Mouse (Mus musculus) forebrain, embryonic 14.5 days (tissue): ENCODE measurements at regions not wholly inside any gene's neighbourhood (a gene's known extent, or its start where the extent isn't known, plus 50 kb on each side); places are given as distances from the start of the nearest gene placed in this dataset.

Source experiments
- ATAC-seq: fragments of 200-750 bp; cut with Nextera tagmentation; 2 replicates; pipeline ENCODE4 v1.8.0; 2017; ENCODE audit warnings: mild to moderate bottlenecking, moderate library complexity
- DNase-seq: peaks from one replicate; pipeline ENCODE4 v3.0.0-alpha.2; 2015; ENCODE audit warnings: low spot score
- H3K27ac ChIP-seq: fragments of 300-500 bp; sonication (generic); 2 replicates; pipeline ENCODE4 v1.5.1; 2014; ENCODE audit warnings: low read depth, mild to moderate bottlenecking, control low read depth, low read length, moderate library complexity
- H3K27me3 ChIP-seq: fragments of 300-500 bp; sonication (generic); replicated peaks from 2 replicates; pipeline ENCODE4 v1.6.1; 2014; ENCODE audit warnings: low read length, control low read depth, mixed read lengths; ENCODE audit not compliant: control insufficient read depth, insufficient read depth
- H3K36me3 ChIP-seq: fragments of 300-500 bp; sonication (generic); 2 replicates; pipeline ENCODE4 v1.6.1; 2014; ENCODE audit warnings: low read length, control low read depth; ENCODE audit not compliant: control insufficient read depth, insufficient read depth
- H3K4me1 ChIP-seq: fragments of 300-500 bp; sonication (generic); 2 replicates; pipeline ENCODE4 v1.6.1; 2014; ENCODE audit warnings: antibody characterized with exemption, low read length, control low read depth; ENCODE audit not compliant: control insufficient read depth, insufficient read depth
- H3K4me2 ChIP-seq: fragments of 300-500 bp; sonication (generic); 2 replicates; pipeline ENCODE4 v1.6.1; 2014; ENCODE audit warnings: mild to moderate bottlenecking, control low read depth, low read length
- H3K4me3 ChIP-seq: fragments of 300-500 bp; sonication (generic); 2 replicates; pipeline ENCODE4 v1.5.1; 2014; ENCODE audit warnings: low read depth, low read length, control low read depth
- H3K9ac ChIP-seq: fragments of 300-500 bp; sonication (generic); 2 replicates; pipeline ENCODE4 v1.6.1; 2014; ENCODE audit warnings: mild to moderate bottlenecking, low read length, control low read depth, moderate library complexity
- H3K9me3 ChIP-seq: fragments of 300-500 bp; sonication (generic); replicated peaks from 2 replicates; pipeline ENCODE4 v1.6.1; 2016; ENCODE audit warnings: low read length, control low read depth, mixed read lengths; ENCODE audit not compliant: control insufficient read depth
- WGBS: fragments of 180-500 bp; shearing (Covaris S2); extraction: QIAGEN DNeasy Blood & Tissue Kit; methylation state at CpG from one replicate; pipeline ENCODE4 v1.1.7; 2014; 5-methylcytosine and 5-hydroxymethylcytosine counted together

DNA sequence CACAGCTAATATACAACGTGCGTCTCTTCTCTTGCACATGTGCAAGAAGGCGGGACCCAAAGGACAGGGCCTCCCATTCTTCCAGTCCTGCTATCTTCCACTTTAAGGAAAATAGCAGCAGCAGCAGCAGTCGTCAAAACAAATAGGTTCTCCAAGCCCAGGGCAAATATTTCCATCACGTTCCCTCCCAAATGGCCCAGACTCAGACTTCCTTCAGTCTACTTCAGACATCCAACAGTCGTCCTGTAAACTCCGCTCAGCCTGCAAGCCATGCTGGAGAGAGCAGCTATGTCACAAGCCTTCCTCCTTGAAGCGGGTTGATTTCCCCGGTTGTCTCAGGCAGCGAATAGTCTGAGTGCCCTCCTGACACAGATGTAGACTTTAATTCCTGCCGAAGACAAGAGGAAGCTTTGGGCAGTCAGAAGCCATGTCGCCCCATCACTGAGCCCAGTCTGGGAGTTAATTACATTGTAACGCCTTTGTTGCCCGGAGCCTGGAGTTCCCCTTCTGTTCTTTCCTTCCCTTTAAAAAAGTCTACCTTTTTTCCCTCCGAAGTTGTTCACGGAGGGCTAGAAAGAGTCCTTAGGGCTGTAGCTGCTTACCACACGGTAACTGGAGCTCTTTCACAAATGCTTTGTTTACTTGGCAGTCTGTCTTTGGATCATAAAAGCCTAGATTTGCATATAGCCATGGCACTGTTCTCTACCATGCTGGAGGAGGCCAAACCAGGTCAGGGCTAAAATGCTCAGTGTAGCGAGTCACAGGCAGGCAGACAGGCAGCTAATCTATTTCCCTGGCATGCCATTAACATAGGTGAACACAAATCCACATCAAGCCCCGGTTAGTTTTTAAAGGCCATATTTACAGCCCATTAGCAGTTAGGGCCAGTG lies 236.7 kb downstream of the Gm10260 start:
- no peaks in the 10 kb centered on the region for H3K9me3 ChIP-seq
- no peak overlapping the region for H3K4me3 ChIP-seq
- H3K27ac ChIP-seq, result peak overlapping the region; percentile 45
- H3K27me3 ChIP-seq, result no peaks in the 10 kb centered on the region
- H3K36me3 ChIP-seq, result no peaks in the 10 kb centered on the region
- ATAC-seq, result peak; percentile 77
- WGBS, result 37% methylated on average over 19 of the region's 19 CpGs
- no peak overlapping the region for H3K9ac ChIP-seq
- H3K4me2 ChIP-seq, result no peak overlapping the region
- H3K4me1 ChIP-seq, result peaks cover 10% of the 10 kb centered on the region
- peak; percentile 59 for DNase-seq

DNA sequence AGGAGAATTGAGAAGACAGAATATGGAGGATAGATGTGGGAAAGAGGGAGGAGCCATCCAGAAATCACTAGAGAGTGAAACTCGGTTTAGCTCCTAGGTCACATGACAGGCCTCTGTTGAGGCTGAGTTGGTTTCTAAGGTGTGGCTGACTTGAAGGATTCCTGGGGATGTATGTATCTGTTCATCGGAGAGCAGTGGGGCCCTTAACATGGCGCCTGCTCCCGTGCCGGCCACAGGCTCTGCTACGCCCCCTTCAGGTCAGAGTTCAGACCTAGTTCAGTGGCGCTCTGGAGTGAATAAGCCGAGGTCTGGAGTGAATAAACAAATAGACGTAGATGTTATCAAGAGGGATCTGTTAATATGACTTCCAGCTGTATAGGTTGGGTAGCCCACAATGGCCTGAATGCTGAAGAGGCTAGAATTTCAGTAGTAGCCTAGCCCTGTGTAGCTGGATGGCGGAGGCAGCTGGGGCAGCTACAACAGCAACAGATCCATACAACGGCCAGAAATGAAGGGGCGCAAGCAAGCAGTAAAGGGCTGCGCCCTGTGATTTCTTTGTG lies 239.4 kb downstream of the Gm10260 start:
- H3K4me3 ChIP-seq, result no peak overlapping the region
- no peaks in the 10 kb centered on the region for H3K27me3 ChIP-seq
- peaks cover 10% of the 10 kb centered on the region for H3K4me1 ChIP-seq
- 93% methylated on average over 13 of the region's 13 CpGs for WGBS
- no peak overlapping the region for H3K4me2 ChIP-seq
- no peak overlapping the region for H3K27ac ChIP-seq
- no peaks in the 10 kb centered on the region for H3K36me3 ChIP-seq
- ATAC-seq (no peak), DNase-seq (no peak)
- H3K9me3 ChIP-seq, result no peaks in the 10 kb centered on the region
- H3K9ac ChIP-seq, result no peak overlapping the region

DNA sequence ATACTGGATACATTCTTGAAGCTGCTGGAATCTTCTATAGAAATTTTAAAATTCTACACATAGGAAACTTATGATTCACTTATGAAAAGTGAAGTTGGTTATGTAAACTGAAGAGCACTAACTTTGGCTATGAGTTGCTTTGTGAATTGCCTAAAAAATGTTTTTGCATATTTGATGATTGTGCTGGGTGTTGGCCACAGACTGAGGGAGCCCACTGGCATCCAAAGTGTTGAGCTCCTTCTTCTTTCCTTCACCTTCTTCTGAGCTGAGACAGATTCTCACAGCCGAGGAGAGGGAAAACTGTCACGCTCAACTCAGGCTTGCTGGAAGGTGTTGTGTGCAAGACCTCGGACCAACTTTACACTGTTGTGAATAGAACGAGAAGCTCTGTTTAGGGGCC lies 243.7 kb downstream of the Gm10260 start:
- no peak overlapping the region for H3K4me3 ChIP-seq
- 97% methylated on average over 4 of the region's 4 CpGs for WGBS
- no peak overlapping the region for H3K4me2 ChIP-seq
- no peaks in the 10 kb centered on the region; the same call in 1 of the 2 replicates for H3K4me1 ChIP-seq
- no peaks in the 10 kb centered on the region for H3K27me3 ChIP-seq
- ATAC-seq (no peak), DNase-seq (no peak)
- no peaks in the 10 kb centered on the region for H3K36me3 ChIP-seq
- no peak overlapping the region for H3K27ac ChIP-seq
- no peaks in the 10 kb centered on the region for H3K9me3 ChIP-seq
- no peak overlapping the region for H3K9ac ChIP-seq

DNA sequence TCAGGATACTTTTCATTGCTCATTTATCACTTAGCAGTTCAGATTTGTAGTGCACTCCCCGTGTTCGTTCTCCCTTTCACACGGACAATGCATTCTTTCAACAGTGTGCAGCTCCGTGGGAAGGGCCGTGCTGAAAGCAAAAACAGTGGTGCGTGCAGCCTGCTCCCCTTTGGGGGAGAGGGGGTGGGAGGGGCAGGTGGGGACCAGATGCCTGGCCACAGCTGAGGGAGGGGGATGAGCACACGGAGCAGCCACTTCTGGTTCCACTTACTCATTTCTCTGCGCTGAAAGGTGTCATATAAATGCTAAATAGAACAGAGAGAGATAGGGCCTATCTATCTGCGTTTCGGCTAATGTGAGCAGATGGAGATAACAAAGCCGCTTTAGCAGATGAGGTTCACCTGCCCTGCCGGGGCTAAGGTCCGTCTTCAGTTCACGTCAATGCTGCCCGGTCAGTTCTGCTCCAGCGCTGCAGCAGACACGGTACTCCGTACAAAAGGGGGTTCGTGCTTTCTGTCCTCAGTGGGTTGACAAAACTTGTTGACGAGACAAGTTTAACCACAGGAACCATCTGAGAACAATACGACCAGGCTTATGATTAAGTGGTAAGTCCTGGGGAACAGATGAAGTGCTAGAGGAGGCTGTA lies 245.9 kb downstream of the Gm10260 start:
- no peak overlapping the region for H3K9ac ChIP-seq
- no peaks in the 10 kb centered on the region for H3K36me3 ChIP-seq
- DNase-seq (no peak), ATAC-seq (peak; percentile 40; the same call in 1 of the 2 replicates)
- no peak overlapping the region for H3K4me3 ChIP-seq
- H3K27ac ChIP-seq, result no peak overlapping the region
- H3K4me2 ChIP-seq, result no peak overlapping the region
- 55% methylated on average over 21 of the region's 21 CpGs for WGBS
- H3K27me3 ChIP-seq, result no peaks in the 10 kb centered on the region
- no peaks in the 10 kb centered on the region; the same call in 1 of the 2 replicates for H3K4me1 ChIP-seq
- no peaks in the 10 kb centered on the region for H3K9me3 ChIP-seq

DNA sequence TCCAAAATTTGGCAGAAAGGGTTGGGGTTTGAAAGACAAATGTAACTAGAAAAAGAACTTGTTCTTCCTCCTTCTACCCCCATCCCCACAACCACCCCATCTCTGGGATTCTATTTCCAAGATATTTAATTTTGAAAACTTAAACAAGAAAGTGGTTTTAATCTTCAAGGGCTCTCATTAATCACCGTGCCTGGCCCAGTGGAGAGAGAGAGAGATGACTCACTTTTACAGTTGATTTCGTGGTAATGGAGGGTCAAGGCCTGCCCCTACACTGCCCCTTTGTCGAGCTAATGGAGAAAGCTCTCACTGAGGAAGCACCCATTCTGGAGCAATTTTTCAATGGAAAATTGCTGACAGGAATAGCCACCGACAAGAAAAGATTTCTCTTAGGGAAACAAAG lies 247.9 kb downstream of the Gm10260 start:
- Histone ChIP-seq H3K27me3 (no peaks in the 10 kb centered on the region), H3K27ac (no peak overlapping the region), H3K36me3 (no peaks in the 10 kb centered on the region), H3K4me1 (no peaks in the 10 kb centered on the region; the same call in 1 of the 2 replicates), H3K4me2 (no peak overlapping the region), H3K9me3 (no peaks in the 10 kb centered on the region), H3K9ac (no peak overlapping the region), H3K4me3 (no peak overlapping the region)
- DNase-seq, result no peak
- no peak for ATAC-seq
- WGBS, result 84% methylated on average over 4 of the region's 4 CpGs

DNA sequence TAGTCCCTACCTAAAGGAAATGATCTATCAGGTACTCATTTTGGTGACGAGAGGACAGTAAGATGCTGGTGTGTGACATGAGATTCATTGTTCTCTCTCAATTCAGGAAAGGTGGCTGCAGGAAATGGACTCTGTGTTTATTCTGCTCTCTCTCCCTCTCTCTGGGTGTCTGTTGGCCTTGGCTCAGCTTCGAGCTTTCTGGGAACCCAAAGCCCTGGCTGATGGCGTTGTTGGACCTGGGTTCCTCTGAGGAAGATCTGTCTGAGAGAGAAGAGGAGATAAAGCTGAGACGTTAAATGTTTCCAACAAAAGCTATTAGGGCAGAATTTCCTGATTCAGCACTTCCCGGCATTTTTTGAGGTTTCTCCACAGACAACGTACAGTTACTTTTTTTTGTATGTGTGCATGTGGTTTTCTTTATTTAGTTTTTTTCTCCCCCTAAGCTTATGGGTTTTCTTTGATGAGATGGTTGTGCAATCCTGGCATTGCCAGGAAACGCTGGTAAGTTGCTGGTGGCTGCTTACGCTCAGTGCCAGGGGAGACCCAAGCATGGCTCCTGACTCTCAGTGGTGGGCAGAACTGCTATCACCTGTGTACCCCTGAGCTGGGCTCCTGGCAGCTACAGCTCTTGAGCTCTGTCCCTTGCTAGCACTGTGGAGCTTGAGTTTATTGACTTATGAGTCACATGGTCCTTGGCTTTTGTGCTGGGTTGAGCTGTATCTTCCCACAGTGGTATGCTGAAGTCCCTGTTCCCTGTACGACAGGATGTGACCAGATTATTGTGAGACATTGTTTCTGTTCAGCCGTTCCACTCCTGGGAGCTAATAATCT lies 249.8 kb downstream of the Gm10260 start:
- Histone ChIP-seq H3K27ac (no peak overlapping the region), H3K4me1 (no peaks in the 10 kb centered on the region; the same call in 1 of the 2 replicates)
- ATAC-seq, result no peak

DNA sequence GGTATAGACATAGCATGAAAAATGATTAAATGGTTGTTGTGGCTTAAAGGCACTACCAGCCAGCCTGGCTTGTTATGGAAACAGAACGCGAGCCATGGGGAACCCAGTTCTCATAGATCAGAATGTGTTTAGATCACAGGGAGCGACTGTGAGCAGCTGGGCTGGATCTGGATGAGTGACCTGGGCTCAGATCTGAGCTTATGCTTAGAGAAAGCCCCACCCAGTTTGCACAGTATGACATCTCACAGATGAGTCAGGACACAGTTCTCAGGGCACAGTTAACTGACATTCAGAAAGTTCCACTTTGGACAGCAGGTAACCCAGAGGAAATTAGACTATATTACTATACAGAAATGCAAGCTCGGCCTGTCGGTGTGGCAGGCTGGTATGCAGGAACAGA lies 255.5 kb downstream of the Gm10260 start:
- Histone ChIP-seq H3K4me1 (no peaks in the 10 kb centered on the region), H3K9me3 (no peaks in the 10 kb centered on the region), H3K27ac (no peak overlapping the region), H3K4me3 (no peak overlapping the region), H3K36me3 (no peaks in the 10 kb centered on the region), H3K4me2 (no peak overlapping the region), H3K9ac (no peak overlapping the region), H3K27me3 (no peaks in the 10 kb centered on the region)
- ATAC-seq, result no peak
- 97% methylated on average over 5 of the region's 5 CpGs for WGBS
- DNase-seq, result no peak

More for the DNA sequence above, 249.8 kb downstream of the Gm10260 start:
- Histone ChIP-seq H3K9ac (no peak overlapping the region), H3K4me3 (no peak overlapping the region), H3K36me3 (no peaks in the 10 kb centered on the region), H3K9me3 (no peaks in the 10 kb centered on the region), H3K27me3 (no peaks in the 10 kb centered on the region), H3K4me2 (no peak overlapping the region)
- 81% methylated on average over 10 of the region's 10 CpGs for WGBS
- DNase-seq, result no peak

DNA sequence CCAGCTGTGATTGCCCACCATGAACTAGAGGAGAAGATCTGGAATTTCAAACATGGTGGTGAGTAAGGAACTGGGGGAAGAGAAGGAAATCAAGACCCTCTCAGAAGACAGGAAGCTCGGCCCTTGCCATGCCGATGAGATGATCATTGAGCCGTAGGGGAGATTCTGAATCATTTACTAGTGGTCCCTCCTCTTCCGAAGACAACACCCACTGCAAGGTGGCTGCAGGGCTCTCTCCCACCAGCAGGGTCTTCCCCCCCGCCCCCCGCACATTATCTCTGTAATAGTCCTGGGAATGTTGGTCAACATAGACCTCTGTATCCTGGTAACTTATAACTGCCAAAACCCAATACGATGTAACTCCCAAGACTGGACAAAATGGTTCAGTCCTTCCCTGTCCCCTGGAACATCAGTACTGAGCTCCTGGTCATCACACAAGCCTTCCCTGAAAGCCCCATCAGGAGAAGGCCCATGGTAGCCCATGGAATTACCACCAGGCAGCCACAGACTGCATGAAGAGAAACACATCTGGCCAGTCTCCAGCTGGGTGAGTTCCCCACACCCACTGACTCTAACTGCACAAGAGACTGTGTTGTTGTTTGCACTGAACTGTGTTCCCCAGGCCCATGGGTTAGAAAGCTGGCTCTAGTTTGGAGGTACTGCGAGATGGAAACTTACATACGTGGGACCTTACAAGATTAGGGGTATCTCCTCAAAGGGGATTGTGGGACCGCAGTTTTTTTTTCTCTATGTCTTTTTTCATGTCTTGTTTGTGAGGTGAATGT lies 256.3 kb downstream of the Gm10260 start:
- H3K9me3 ChIP-seq, result no peaks in the 10 kb centered on the region
- WGBS, result 96% methylated on average over 10 of the region's 10 CpGs

More for the DNA sequence above, 256.3 kb downstream of the Gm10260 start:
- no peaks in the 10 kb centered on the region for H3K36me3 ChIP-seq
- H3K4me3 ChIP-seq, result no peak overlapping the region
- H3K27me3 ChIP-seq, result no peaks in the 10 kb centered on the region
- no peak for DNase-seq
- no peak overlapping the region for H3K4me2 ChIP-seq
- no peak overlapping the region for H3K27ac ChIP-seq
- H3K9ac ChIP-seq, result no peak overlapping the region
- H3K4me1 ChIP-seq, result no peaks in the 10 kb centered on the region
- ATAC-seq, result no peak
